Mouse (Mus musculus): ENCODE measurements around the gene Arid1b. TPM values are rescaled to one million over a fixed set of nuclear protein-coding genes. Genes with fewer than 3 reads are reported as not detected.

Arid1b gene
- total and polyA plus RNA-seq, 3 experiments: 11.6 to 49.1 (median 32.4) TPM

DNA sequence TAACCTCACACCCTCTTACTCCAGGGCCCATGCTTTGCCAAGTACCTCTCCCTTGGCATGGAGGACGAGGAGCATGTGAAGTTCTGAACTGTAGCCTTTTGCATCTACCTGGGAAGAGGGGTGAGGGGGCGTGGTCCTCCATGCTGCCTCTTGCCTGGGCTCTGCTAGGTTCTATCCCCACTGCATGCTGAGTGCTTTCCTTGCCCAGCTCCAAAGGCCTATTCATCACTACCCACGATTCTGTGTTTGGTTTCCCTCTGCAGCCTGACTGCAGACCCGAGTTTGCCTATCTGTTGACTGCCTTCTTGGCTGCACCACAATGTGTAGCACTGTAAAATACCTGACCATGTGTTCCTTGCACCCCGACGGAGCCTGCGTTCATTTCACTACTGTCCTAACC, 194.3 kb downstream of the Arid1b start:
- Histone ChIP-seq H3K4me1 (ENCODE audit: insufficient read depth, low read depth, low read length) (peaks cover 31% of the 10 kb centered on the region), H3K9me3 (replicated peaks) (no peaks in the 10 kb centered on the region), H3K36me3 (replicated peaks) (peaks cover 11% of the 10 kb centered on the region), H3K27me3 (ENCODE audit: insufficient read depth, low read length) (no peaks in the 10 kb centered on the region), H3K4me3 (ENCODE audit: low read depth, low read length) (no peak overlapping the region)
- ATAC-seq (ENCODE audit: extremely low read depth, insufficient number of reproducible peaks, low FRiP score, poor library complexity, severe bottlenecking) (no peak), DNase-seq (ENCODE audit: low spot score) (no peak)
- TF ChIP-seq CTCF (IDR thresholded peaks at IDR 0.05; ENCODE audit: low read depth, low read length) (no peak), TAL1 (conservative IDR thresholded peaks at IDR 0.05; ENCODE audit: low read depth, low read length) (no peak), GATA1 (IDR thresholded peaks at IDR 0.05; ENCODE audit: borderline replicate concordance, low read length) (no peak), POLR2AphosphoS5 (IDR thresholded peaks at IDR 0.05; ENCODE audit: insufficient replicate concordance, low read depth, low read length) (no peak), GATA2 (IDR thresholded peaks at IDR 0.05; ENCODE audit: borderline replicate concordance, low read depth, low read length) (no peak)

DNA sequence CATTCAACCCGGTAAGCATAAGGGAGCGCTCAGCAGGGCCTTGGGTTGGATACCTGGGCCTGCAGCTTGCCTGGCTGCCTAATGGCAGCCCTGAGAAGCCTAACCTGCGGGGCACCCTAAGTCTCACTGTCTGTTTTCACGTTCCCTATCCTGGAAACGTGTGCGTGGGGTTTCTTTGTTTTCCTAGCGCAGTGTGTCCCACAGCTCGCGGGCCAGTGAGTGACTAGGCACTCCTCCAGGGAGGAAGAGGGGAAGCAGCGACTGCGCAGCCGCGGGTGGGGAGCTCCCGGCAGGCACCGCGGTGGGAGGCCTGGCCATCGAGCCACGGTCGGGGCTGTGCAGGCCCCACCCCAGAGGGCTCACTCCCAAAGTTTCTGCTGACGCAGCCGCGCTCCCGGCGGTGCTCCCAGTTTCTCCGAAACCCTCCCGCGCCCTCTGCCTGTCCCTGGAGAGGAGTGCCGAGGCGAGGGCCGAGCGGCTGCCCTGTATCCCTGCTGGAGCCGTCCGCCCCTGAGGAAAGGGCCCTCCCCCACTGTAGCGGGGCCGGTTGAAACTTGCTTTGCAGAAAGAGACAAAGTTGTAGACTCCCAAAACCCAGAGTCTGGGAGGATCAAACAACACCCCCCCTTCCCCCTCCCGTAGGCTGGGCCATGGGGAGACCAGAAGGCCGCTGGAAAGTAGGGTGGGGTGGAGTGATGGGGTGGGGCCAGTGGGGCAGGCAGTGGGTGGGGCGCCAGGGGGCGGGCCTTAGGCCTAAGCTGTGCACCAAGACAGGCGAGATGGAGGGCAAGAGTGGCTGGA, 195.6 kb downstream of the Arid1b start:
- H3K9me3 ChIP-seq (replicated peaks): no peaks in the 10 kb centered on the region
- TF ChIP-seq GATA2 (IDR thresholded peaks at IDR 0.05; ENCODE audit: borderline replicate concordance, low read depth, low read length): no peak
- TF ChIP-seq POLR2AphosphoS5 (IDR thresholded peaks at IDR 0.05; ENCODE audit: insufficient replicate concordance, low read depth, low read length): no peak
- TF ChIP-seq CTCF (IDR thresholded peaks at IDR 0.05; ENCODE audit: low read depth, low read length): no peak
- TF ChIP-seq TAL1 (conservative IDR thresholded peaks at IDR 0.05; ENCODE audit: low read depth, low read length): no peak
- TF ChIP-seq GATA1 (IDR thresholded peaks at IDR 0.05; ENCODE audit: borderline replicate concordance, low read length): no peak
- peak; percentile 81 for ATAC-seq (ENCODE audit: extremely low read depth, insufficient number of reproducible peaks, low FRiP score, poor library complexity, severe bottlenecking)
- peaks cover 13% of the 10 kb centered on the region for H3K36me3 ChIP-seq (replicated peaks)
- peak; percentile 91 for DNase-seq (ENCODE audit: low spot score)
- H3K27me3 ChIP-seq (ENCODE audit: insufficient read depth, low read length): no peaks in the 10 kb centered on the region
- peak overlapping the region; percentile 77 for H3K4me3 ChIP-seq (ENCODE audit: low read depth, low read length)
- H3K4me1 ChIP-seq (ENCODE audit: insufficient read depth, low read depth, low read length): peaks cover 31% of the 10 kb centered on the region

- TF ChIP-seq CTCF (IDR thresholded peaks at IDR 0.05; ENCODE audit: low read depth, low read length): no peak
- TF ChIP-seq POLR2AphosphoS5 (IDR thresholded peaks at IDR 0.05; ENCODE audit: insufficient replicate concordance, low read depth, low read length): no peak
- TF ChIP-seq GATA2 (IDR thresholded peaks at IDR 0.05; ENCODE audit: borderline replicate concordance, low read depth, low read length): no peak
- TF ChIP-seq TAL1 (conservative IDR thresholded peaks at IDR 0.05; ENCODE audit: low read depth, low read length): no peak
- no peak for TF ChIP-seq GATA1 (IDR thresholded peaks at IDR 0.05; ENCODE audit: borderline replicate concordance, low read length)
- ATAC-seq (ENCODE audit: extremely low read depth, insufficient number of reproducible peaks, low FRiP score, poor library complexity, severe bottlenecking): no peak
- Histone ChIP-seq H3K27me3 (ENCODE audit: insufficient read depth, low read length) (no peaks in the 10 kb centered on the region), H3K36me3 (replicated peaks) (peaks cover 13% of the 10 kb centered on the region), H3K4me3 (ENCODE audit: low read depth, low read length) (peak overlapping the region; percentile 77; the same call in 1 of the 2 replicates), H3K9me3 (replicated peaks) (no peaks in the 10 kb centered on the region), H3K4me1 (ENCODE audit: insufficient read depth, low read depth, low read length) (peaks cover 33% of the 10 kb centered on the region)
- no peak for DNase-seq (ENCODE audit: low spot score)
Observed at GRCm38 (mm10) chr17:5190367-5190766, 196.2 kb downstream of the Arid1b start.

GRCm38 (mm10) chr17:5194157-5194916, 200.2 kb downstream of the Arid1b start:
- DNase-seq (ENCODE audit: low spot score) (no peak), ATAC-seq (ENCODE audit: extremely low read depth, insufficient number of reproducible peaks, low FRiP score, poor library complexity, severe bottlenecking) (no peak)
- H3K27me3 ChIP-seq (ENCODE audit: insufficient read depth, low read length): no peaks in the 10 kb centered on the region
- H3K4me1 ChIP-seq (ENCODE audit: insufficient read depth, low read depth, low read length): peaks cover 13% of the 10 kb centered on the region
- H3K4me3 ChIP-seq (ENCODE audit: low read depth, low read length): no peak overlapping the region
- TF ChIP-seq GATA1 (IDR thresholded peaks at IDR 0.05; ENCODE audit: borderline replicate concordance, low read length) (no peak), TAL1 (conservative IDR thresholded peaks at IDR 0.05; ENCODE audit: low read depth, low read length) (no peak), CTCF (IDR thresholded peaks at IDR 0.05; ENCODE audit: low read depth, low read length) (no peak), POLR2AphosphoS5 (IDR thresholded peaks at IDR 0.05; ENCODE audit: insufficient replicate concordance, low read depth, low read length) (no peak), GATA2 (IDR thresholded peaks at IDR 0.05; ENCODE audit: borderline replicate concordance, low read depth, low read length) (no peak)
- no peaks in the 10 kb centered on the region for H3K9me3 ChIP-seq (replicated peaks)
- peaks cover 19% of the 10 kb centered on the region for H3K36me3 ChIP-seq (replicated peaks)

DNA sequence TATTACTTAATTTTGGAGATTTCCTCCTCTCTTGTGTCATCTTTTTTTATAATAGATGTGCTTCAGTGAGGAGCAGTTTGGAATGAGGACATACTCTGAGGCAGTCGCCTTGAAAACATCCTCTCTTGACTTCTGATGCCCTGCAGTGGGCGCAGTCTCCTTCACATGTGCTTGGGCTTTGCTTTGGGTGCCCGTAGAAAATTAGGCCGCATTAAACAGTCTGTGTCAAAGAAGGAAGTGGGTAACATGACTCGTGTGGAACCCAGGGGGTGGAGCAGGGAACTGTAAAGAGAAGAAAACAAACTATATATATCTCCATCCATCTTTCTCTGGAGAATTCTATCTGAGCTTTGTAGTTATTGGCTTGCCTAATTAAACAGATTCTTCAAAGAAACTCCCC, 201.3 kb downstream of the Arid1b start:
- ATAC-seq (ENCODE audit: extremely low read depth, insufficient number of reproducible peaks, low FRiP score, poor library complexity, severe bottlenecking) (no peak), DNase-seq (ENCODE audit: low spot score) (no peak)
- H3K4me1 ChIP-seq (ENCODE audit: insufficient read depth, low read depth, low read length): peaks cover 12% of the 10 kb centered on the region
- H3K4me3 ChIP-seq (ENCODE audit: low read depth, low read length): no peak overlapping the region
- H3K9me3 ChIP-seq (replicated peaks): no peaks in the 10 kb centered on the region
- H3K36me3 ChIP-seq (replicated peaks): peaks cover 19% of the 10 kb centered on the region
- TF ChIP-seq CTCF (IDR thresholded peaks at IDR 0.05; ENCODE audit: low read depth, low read length) (no peak), POLR2AphosphoS5 (IDR thresholded peaks at IDR 0.05; ENCODE audit: insufficient replicate concordance, low read depth, low read length) (no peak), GATA2 (IDR thresholded peaks at IDR 0.05; ENCODE audit: borderline replicate concordance, low read depth, low read length) (no peak)
- no peaks in the 10 kb centered on the region for H3K27me3 ChIP-seq (ENCODE audit: insufficient read depth, low read length)

DNA sequence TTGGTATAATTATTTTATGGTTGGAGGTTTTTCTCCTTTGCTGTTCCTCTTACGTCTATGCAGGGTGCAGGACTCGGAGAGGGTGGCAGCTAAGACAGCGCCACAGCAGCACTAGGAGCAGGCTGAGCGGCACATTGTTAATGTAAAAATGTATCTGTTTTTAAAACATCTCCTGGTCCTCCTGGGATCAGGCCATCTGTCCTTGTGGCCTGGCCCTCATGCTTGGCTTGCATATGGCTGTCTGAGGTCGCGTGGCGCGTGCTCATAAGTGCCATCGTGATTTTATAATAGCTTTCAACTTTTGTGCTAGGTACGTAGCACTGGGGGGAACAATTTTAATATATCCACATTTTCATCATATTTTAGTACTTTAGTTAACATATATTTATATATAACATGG, 201.9 kb downstream of the Arid1b start:
- Histone ChIP-seq H3K36me3 (replicated peaks) (peaks cover 22% of the 10 kb centered on the region), H3K9me3 (replicated peaks) (no peaks in the 10 kb centered on the region), H3K4me1 (ENCODE audit: insufficient read depth, low read depth, low read length) (peaks cover 8% of the 10 kb centered on the region), H3K4me3 (ENCODE audit: low read depth, low read length) (no peak overlapping the region), H3K27me3 (ENCODE audit: insufficient read depth, low read length) (no peaks in the 10 kb centered on the region)
- ATAC-seq (ENCODE audit: extremely low read depth, insufficient number of reproducible peaks, low FRiP score, poor library complexity, severe bottlenecking) (no peak), DNase-seq (ENCODE audit: low spot score) (no peak)
- TF ChIP-seq GATA1 (IDR thresholded peaks at IDR 0.05; ENCODE audit: borderline replicate concordance, low read length) (no peak), TAL1 (conservative IDR thresholded peaks at IDR 0.05; ENCODE audit: low read depth, low read length) (no peak), CTCF (IDR thresholded peaks at IDR 0.05; ENCODE audit: low read depth, low read length) (no peak), POLR2AphosphoS5 (IDR thresholded peaks at IDR 0.05; ENCODE audit: insufficient replicate concordance, low read depth, low read length) (no peak), GATA2 (IDR thresholded peaks at IDR 0.05; ENCODE audit: borderline replicate concordance, low read depth, low read length) (no peak)
